Mouse (Mus musculus) kidney, embryonic 16.5 days (tissue): ENCODE results near the gene Ahdc1. TPM values are rescaled to one million over a fixed set of nuclear protein-coding genes. Genes with fewer than 3 reads are reported as not detected.

Experiments used
- ATAC-seq: fragments of 200-750 bp; cut with Nextera tagmentation; 2 replicates; pipeline ENCODE4 v1.8.0; 2017; ENCODE audit warnings: moderate TSS enrichment; ENCODE audit not compliant: low FRiP score, low TSS enrichment
- H3K27ac ChIP-seq: fragments of 300-500 bp; sonication (generic); 2 replicates; pipeline ENCODE4 v1.5.1; 2014; ENCODE audit warnings: low read length
- H3K27me3 ChIP-seq: fragments of 300-500 bp; sonication (generic); 2 replicates; pipeline ENCODE4 v1.6.1; 2014; ENCODE audit warnings: low read length, control low read depth, mixed read lengths; ENCODE audit not compliant: insufficient read depth
- H3K36me3 ChIP-seq: fragments of 300-500 bp; sonication (generic); 2 replicates; pipeline ENCODE4 v1.6.1; 2014; ENCODE audit warnings: low read length, control low read depth, mixed read lengths; ENCODE audit not compliant: insufficient read depth
- H3K4me1 ChIP-seq: fragments of 300-500 bp; sonication (generic); 2 replicates; pipeline ENCODE4 v1.6.1; 2014; ENCODE audit warnings: low read length, control low read depth, mixed read lengths; ENCODE audit not compliant: insufficient read depth
- H3K4me2 ChIP-seq: fragments of 300-500 bp; sonication (generic); replicated peaks from 2 replicates; pipeline ENCODE4 v1.6.1; 2014; ENCODE audit warnings: low read depth, low read length
- H3K4me3 ChIP-seq: fragments of 300-500 bp; sonication (generic); 2 replicates; pipeline ENCODE4 v1.5.1; 2014; ENCODE audit warnings: mild to moderate bottlenecking, low read length
- H3K9ac ChIP-seq: fragments of 300-500 bp; sonication (generic); replicated peaks from 2 replicates; pipeline ENCODE4 v1.6.1; 2014; ENCODE audit warnings: low read length
- H3K9me3 ChIP-seq: fragments of 300-500 bp; sonication (generic); 2 replicates; pipeline ENCODE4 v1.6.1; 2016; ENCODE audit warnings: low read length, control low read depth
- WGBS: fragments of 180-500 bp; shearing (Covaris S2); extraction: QIAGEN DNeasy Blood & Tissue Kit; methylation state at CpG from one replicate; pipeline ENCODE4 v1.1.7; 2014; 5-methylcytosine and 5-hydroxymethylcytosine counted together
- polyA plus RNA-seq: library from polyadenylated mRNA; unstranded; fragments of >200 nt; fragmentation: Nextera tagmentation; extraction: Ambion mirVana; gene quantifications from 2 replicates; pipeline ENCODE4 v1.2.1, GENCODE M21; 2015

Gene Ahdc1
- polyA plus RNA-seq, 1 experiment from 2014 or later, result 11.7 TPM

DNA sequence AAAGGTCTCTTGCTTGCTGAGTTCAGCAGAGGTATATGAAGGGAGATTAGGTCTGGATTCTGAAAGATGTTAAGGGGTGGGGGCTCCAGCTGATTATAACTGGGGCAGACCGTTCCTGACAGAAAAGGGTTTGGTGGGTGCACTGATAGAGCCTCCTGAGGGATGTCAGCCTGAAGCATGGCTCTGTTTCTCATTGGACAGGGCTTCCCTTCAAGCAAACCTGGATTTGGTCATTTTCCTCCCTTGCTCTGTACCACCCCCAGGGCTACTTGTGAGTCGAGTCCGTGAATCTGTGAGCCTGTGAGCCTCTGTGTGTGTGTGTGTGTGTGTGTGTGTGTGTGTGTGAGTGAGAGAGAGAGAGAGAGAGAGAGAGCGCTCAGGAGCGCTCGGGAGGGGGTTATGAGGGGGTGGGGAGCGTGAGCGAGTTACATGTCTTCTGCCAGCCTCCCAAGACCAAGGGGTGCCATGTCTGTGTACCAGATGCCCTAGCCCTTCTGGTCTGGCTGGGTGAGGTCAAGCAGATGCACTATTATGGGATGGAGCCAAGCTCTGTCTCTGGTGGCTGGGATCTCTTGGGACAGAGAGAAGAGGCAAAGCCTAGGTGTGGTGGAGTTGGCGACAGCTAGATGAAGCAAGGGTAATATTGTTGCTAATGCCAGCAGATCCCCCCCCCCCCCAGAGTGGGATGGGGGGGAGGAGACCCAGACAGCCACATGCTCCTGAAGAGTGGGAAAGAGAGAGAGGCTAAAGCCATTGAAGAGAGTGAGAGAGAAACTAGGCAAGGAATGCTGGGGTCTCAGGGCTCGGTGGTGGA, 4.0 kb downstream of the Ahdc1 start:
- Histone ChIP-seq H3K27ac (peak overlapping the region; percentile 83), H3K27me3 (peaks cover 7% of the 10 kb centered on the region), H3K4me1 (peaks cover 78% of the 10 kb centered on the region), H3K9me3 (no peaks in the 10 kb centered on the region), H3K4me2 (0 out of 2 replicates have a peak overlapping the region, but pooled peaks have one; percentile 82), H3K36me3 (0 out of 2 replicates have a peak, but pooled peaks cover 4% of the 10 kb centered on the region), H3K9ac (no peak overlapping the region), H3K4me3 (no peak overlapping the region)
- no peak for ATAC-seq
- 40% methylated on average over 10 of the region's 10 CpGs for WGBS

DNA sequence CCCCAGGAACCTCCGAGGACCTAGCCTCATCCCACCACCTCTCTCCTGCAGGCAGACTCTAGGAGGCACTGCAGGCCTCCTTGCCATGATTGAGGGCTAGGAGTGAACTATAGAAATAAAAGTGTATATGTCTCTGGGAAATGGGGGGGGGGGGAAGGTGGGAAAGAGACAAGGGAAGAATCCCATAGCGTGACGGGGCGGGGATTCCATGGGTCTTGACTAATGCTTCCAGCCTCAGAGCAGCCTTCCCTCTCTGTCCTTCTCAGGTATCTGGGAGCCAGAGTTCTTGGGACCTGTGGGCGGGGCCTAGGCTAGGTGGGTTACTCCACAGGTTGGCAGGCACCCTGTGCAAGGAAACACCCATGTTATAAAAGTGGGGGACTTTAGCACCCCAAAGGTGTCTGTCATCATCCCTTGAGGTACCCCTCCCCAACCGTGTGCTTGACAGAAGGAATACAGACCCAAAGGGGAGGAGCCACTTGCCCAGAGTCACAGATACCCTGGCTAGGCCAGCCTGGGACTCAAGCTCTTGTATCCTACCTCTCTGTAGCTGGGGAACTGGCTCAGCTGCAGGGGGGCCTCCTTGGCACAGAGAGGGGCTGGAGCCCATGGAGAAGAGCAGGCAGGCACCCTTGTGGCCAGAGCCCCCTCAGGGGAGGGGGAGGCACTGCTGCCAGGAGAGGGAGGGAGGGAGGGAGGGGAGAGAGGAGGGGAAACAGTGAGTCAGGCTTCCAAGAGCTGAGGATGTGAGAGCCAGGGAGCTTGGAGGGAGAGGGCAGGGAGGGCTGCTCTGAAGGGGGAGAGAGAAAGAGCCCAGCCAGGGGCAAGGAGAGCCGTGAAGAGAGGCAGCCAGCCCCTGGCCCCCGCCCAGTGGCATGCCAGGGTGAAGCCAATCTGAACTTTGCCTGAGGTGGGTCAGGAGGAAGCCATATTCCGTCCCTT, 4.9 kb downstream of the Ahdc1 start:
- Histone ChIP-seq H3K4me3 (0 out of 2 replicates have a peak overlapping the region, but pooled peaks have one; percentile 7), H3K36me3 (0 out of 2 replicates have a peak, but pooled peaks cover 4% of the 10 kb centered on the region), H3K27ac (peak overlapping the region; percentile 83), H3K27me3 (no peaks in the 10 kb centered on the region), H3K4me2 (peak overlapping the region; percentile 29), H3K9me3 (no peaks in the 10 kb centered on the region), H3K4me1 (peaks cover 79% of the 10 kb centered on the region), H3K9ac (peak overlapping the region; percentile 55)
- ATAC-seq, result no peak
- WGBS, result 23% methylated on average over 9 of the region's 9 CpGs

DNA sequence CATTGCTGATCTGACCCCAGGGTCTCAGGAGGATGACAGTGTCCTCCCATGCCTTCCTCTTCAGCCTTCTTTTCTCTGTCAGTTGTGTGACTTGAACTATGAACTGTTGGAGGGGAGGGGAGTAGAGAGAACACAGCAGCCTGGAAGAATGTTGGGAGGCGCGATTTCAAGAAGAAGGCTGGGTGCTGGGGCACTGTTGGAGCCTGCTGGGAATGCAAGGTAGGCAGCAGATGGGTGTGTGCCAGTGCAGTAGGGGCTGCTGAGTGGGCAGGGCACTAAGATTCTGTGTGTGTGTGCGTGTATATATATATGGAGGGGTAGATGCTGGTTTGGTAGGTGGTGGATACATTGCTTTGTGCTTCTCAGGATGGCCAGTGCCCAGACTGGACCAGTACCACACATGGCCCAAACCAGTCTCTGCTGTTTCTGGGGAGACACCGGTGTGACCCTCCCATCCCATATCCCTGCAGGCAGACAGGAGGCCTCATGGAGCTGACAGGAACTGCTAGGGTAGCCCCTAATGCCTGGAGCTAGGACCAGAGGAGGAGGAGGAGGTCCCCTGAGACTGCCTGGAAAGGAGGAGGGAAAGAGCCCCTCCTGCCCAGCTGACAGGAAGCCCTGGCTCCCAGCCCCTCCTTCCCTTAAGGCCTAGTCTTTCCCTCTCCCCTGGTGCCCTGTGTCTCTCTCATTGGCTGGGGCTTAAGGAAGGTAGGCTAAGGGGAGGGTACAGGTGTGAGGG, 5.8 kb downstream of the Ahdc1 start:
- Histone ChIP-seq H3K9me3 (no peaks in the 10 kb centered on the region), H3K9ac (peak overlapping the region; percentile 55), H3K4me2 (peak overlapping the region; percentile 29; the same call in 1 of the 2 replicates), H3K27ac (peak overlapping the region; percentile 83), H3K36me3 (0 out of 2 replicates have a peak, but pooled peaks cover 4% of the 10 kb centered on the region), H3K4me1 (peaks cover 87% of the 10 kb centered on the region), H3K4me3 (0 out of 2 replicates have a peak overlapping the region, but pooled peaks have one; percentile 7), H3K27me3 (no peaks in the 10 kb centered on the region)
- 24% methylated on average over 4 of the region's 4 CpGs for WGBS
- ATAC-seq, result no peak

DNA sequence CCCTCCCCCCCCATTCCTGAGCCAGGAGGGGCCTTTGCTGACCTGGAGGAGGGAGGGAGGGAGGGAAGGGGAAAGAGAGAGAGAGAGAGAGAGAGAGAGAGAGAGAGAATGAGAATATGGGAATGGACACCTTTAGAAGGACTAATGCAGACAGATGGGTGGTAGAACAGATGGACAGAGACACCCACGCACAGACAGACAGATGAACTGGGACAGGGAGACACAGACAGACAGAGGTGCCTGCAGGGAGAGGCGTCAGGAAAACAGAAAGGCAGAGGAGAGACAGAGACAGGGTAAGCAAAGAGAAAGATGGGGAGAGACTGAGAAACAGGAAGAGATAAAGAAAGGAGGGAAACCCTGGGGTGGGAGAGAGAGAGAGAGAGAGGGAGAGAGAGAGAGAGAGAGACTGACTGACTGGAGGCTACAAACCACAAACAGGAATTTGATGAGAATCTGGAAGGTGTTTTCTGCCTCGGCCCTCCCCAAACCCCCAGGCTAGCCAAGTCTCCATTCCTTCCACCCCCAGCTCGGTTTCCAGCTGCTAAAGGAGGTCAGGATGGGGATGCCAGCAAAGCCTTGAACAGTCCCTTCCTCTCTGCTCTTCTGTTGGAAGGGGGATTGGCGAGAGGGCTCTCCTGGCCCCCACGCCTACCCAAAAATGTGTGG, 6.7 kb downstream of the Ahdc1 start:
- peak overlapping the region; percentile 55; the same call in 1 of the 2 replicates for H3K9ac ChIP-seq
- H3K4me1 ChIP-seq, result peaks cover 96% of the 10 kb centered on the region
- no peaks in the 10 kb centered on the region for H3K9me3 ChIP-seq
- no peaks in the 10 kb centered on the region for H3K27me3 ChIP-seq
- ATAC-seq, result no peak
- H3K4me3 ChIP-seq, result no peak overlapping the region
- no peak overlapping the region for H3K4me2 ChIP-seq
- H3K36me3 ChIP-seq, result 0 out of 2 replicates have a peak, but pooled peaks cover 4% of the 10 kb centered on the region
- peak overlapping the region; percentile 83; the same call in 1 of the 2 replicates for H3K27ac ChIP-seq
- 49% methylated on average over 6 of the region's 6 CpGs for WGBS

DNA sequence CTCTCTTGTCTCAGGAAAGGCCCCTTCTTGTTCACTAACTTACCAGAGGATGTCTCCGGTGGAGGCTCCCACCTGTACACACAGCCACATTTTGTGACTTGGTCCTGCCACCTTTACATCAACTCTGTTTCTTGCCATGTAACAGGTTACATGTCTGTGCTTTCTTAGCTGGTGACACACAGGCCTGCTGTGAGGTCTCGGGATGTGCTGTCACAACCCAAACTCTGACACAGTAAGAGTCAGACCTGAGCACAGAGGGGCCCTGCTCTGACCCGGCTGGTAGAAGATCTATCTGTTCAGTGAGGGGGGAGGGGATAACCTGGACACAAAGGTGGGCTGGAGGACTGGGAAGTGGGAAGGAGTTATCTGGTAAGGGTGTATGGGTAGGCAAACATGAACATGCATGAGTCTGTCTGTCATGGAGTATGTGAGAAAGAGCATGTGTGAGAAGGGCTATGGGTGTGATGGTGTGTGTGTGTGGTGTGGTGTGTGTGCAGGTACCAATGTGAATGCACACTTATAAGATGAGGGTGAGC, 7.3 kb downstream of the Ahdc1 start:
- Histone ChIP-seq H3K36me3 (peaks cover 10% of the 10 kb centered on the region; the same call in 1 of the 2 replicates), H3K27ac (no peak overlapping the region), H3K4me2 (no peak overlapping the region), H3K9ac (peak overlapping the region; percentile 55; the same call in 1 of the 2 replicates), H3K4me3 (no peak overlapping the region), H3K27me3 (no peaks in the 10 kb centered on the region), H3K9me3 (no peaks in the 10 kb centered on the region), H3K4me1 (peaks cover 99% of the 10 kb centered on the region)
- 71% methylated on average over 3 of the region's 3 CpGs for WGBS
- ATAC-seq, result no peak

DNA sequence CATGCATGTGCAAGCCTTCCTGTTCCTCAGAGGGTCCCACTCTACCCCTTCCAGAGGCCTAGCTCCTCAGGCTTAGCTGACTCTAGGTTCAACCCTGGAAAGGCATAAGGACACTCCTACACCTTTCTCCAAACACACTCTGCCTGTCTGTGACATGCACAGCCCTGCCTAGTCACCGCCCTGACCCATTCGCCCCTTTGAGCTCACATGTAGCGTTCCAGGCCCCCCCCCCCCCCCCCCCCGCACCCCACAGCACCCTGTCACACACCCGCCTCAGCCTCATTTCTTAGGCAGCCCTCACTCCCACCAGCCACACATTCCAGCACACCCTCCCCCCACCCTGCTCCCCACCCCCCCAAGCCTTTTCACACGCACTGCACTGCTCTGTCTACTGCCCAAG, 9.7 kb downstream of the Ahdc1 start:
- 27% methylated on average over 4 of the region's 6 CpGs for WGBS
- Histone ChIP-seq H3K27ac (peak overlapping the region; percentile 81), H3K36me3 (peaks cover 10% of the 10 kb centered on the region; the same call in 1 of the 2 replicates), H3K9ac (peak overlapping the region; percentile 28; the same call in 1 of the 2 replicates), H3K4me1 (peaks cover 99% of the 10 kb centered on the region), H3K27me3 (no peaks in the 10 kb centered on the region), H3K4me3 (no peak overlapping the region), H3K9me3 (no peaks in the 10 kb centered on the region), H3K4me2 (peak overlapping the region; percentile 39)
- ATAC-seq, result peak; percentile 13; the same call in 1 of the 2 replicates

DNA sequence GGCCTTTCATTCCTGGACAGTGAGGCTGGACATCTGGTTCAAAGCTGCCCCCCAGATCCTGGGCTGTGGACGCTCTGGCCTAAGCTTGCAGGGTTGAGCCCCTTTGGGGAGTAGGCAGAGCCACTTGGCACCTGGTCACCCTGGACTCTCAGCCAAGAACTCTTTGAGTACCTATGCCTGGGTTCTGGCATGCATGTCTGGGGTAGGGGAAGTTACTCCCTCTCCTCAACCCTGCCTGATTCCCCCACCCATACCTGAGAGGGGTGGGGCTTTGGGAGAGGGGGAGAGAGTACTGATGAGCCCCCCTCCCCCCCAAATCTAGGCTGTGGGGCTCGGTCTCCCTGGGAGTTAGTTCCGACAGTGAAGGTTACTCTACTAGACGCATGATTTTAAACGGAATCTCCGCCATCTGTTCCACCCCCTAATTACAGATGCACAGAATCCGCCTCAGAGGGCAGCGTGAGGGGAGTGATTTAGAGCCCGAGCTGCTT, 10.2 kb downstream of the Ahdc1 start:
- Histone ChIP-seq H3K36me3 (peaks cover 10% of the 10 kb centered on the region; the same call in 1 of the 2 replicates), H3K4me2 (peak overlapping the region; percentile 39), H3K4me3 (no peak overlapping the region), H3K9ac (no peak overlapping the region), H3K27ac (peak overlapping the region; percentile 81), H3K4me1 (peaks cover 99% of the 10 kb centered on the region), H3K27me3 (no peaks in the 10 kb centered on the region), H3K9me3 (no peaks in the 10 kb centered on the region)
- WGBS, result 9% methylated on average over 9 of the region's 9 CpGs
- peak; percentile 2; the same call in 1 of the 2 replicates for ATAC-seq

DNA sequence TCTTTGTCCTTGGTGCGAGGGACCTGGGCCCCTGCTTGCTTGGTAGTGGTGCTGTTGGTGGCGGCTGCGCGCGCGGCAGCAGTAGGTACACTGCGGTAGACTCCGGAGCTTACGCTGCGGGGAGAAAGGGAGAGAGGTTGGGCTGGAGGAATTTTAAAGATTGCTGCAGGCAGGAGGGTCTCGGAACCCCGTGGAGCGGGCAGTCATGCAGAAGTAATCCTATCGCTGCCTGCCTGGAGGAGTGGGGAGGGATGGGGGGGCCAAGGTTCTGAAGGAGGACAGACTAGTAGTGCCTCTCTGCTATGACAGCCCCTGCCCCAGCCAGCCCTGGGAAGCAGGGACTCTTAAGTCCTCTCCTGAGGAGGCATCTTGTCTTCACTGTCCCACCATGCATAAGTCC, 11.2 kb downstream of the Ahdc1 start:
- H3K4me3 ChIP-seq, result peak overlapping the region; percentile 16
- peak overlapping the region; percentile 81 for H3K27ac ChIP-seq
- peaks cover 10% of the 10 kb centered on the region; the same call in 1 of the 2 replicates for H3K36me3 ChIP-seq
- ATAC-seq, result no peak
- 18% methylated on average over 14 of the region's 14 CpGs for WGBS
- H3K4me1 ChIP-seq, result peaks cover 96% of the 10 kb centered on the region
- no peaks in the 10 kb centered on the region for H3K27me3 ChIP-seq
- H3K4me2 ChIP-seq, result peak overlapping the region; percentile 39
- H3K9me3 ChIP-seq, result no peaks in the 10 kb centered on the region
- H3K9ac ChIP-seq, result peak overlapping the region; percentile 54
